Mouse (Mus musculus): ENCODE data around the gene Slc17a4.

DNA sequence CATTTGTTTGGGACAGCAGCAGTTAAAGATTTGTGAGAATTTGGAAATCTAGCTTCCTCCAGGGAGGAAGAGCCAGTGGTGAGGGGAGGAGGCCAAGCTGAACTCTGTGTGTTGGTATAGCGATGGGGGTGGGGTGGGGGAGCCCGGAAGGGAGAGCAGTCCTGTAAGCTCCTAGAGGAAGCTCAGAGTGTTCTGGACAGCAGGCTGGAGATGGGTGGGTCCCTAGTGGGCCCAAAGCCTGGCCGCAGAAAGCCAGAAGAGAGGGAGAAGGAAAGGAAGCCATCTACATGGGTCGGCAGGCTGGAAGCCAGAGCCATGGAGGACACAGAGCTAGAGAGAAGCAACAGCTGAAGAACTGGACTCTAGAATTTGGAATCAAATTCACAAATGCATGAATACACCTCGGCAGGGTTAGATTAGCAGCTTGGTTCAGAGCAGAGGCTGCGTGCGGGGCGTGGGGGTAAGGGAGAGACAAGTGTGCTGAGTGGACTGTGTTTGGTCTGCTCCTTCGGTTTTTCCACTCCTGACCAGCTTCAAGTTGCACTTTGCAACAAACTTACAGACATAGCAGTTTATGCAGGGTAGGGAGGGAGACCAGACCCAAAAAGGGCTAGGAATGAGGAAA, 48.6 kb downstream of the Slc17a4 start:
- TF ChIP-seq POLR2A (IDR thresholded peaks at IDR 0.05; ENCODE audit: extremely low read depth, insufficient read depth, low read length) (no peak), CTCF (IDR thresholded peaks at IDR 0.05; ENCODE audit: extremely low read depth, insufficient read depth, low read length) (no peak)
